Mouse (Mus musculus) testis, adult 2 months (tissue): ENCODE results near the gene Tubgcp3. TPM values are rescaled to one million over a fixed set of nuclear protein-coding genes. Genes with fewer than 3 reads are reported as not detected.
"Not testable (repeated sequence)": the region's sequence is repeated elsewhere in the genome, so short reads cannot be mapped to it uniquely, and the experiment has no call there.

Source experiments
- H3K27ac ChIP-seq: fragments of 200-500 bp; 2 replicates; pipeline ENCODE4 v1.5.1; 2012; ENCODE audit warnings: low read depth, low read length; ENCODE audit not compliant: control insufficient read depth, insufficient read depth
- H3K27me3 ChIP-seq: fragments of 200-500 bp; 2 replicates; pipeline ENCODE4 v1.6.1; 2012; ENCODE audit warnings: mild to moderate bottlenecking, low read length, moderate library complexity; ENCODE audit not compliant: control insufficient read depth, insufficient read depth
- H3K36me3 ChIP-seq: fragments of 200-500 bp; 2 replicates; pipeline ENCODE4 v1.6.1; 2012; ENCODE audit warnings: mild to moderate bottlenecking, low read length; ENCODE audit not compliant: control insufficient read depth, insufficient read depth
- H3K4me1 ChIP-seq: fragments of 200-500 bp; 2 replicates; pipeline ENCODE4 v1.6.1; 2012; ENCODE audit warnings: low read length; ENCODE audit not compliant: control insufficient read depth, insufficient read depth
- H3K4me3 ChIP-seq: fragments of 200-500 bp; 2 replicates; pipeline ENCODE4 v1.5.1; 2012; ENCODE audit warnings: low read depth, mild to moderate bottlenecking, low read length, moderate library complexity, mixed read lengths; ENCODE audit not compliant: control insufficient read depth
- CTCF ChIP-seq: fragments of 200-500 bp; IDR thresholded peaks from 2 replicates; pipeline ENCODE4 v1.5.1; 2012; ENCODE audit warnings: low read depth, mild to moderate bottlenecking, inconsistent platforms, low read length, moderate library complexity; ENCODE audit not compliant: control insufficient read depth, insufficient read depth, insufficient replicate concordance
- POLR2A ChIP-seq: fragments of 200-500 bp; IDR thresholded peaks from 2 replicates; pipeline ENCODE4 v1.6.1; 2012; ENCODE audit warnings: low read depth, mild to moderate bottlenecking, inconsistent platforms, low read length, moderate library complexity; ENCODE audit not compliant: control insufficient read depth
- polyA plus RNA-seq: library from polyadenylated mRNA; depleted of rRNA; stranded (reverse); fragments of >200 nt; gene quantifications from 2 replicates; pipeline ENCODE4 v1.2.3, GENCODE M21; 2012

Gene Tubgcp3
- polyA plus RNA-seq, 1 experiment, result 14.2 TPM

- no peak overlapping the region for H3K4me3 ChIP-seq
- TF ChIP-seq CTCF (no peak), POLR2A (no peak)
- H3K36me3 ChIP-seq, result no peaks in the 10 kb centered on the region
- no peak overlapping the region for H3K27ac ChIP-seq
- no peaks in the 10 kb centered on the region for H3K27me3 ChIP-seq
- no peaks in the 10 kb centered on the region for H3K4me1 ChIP-seq
Observed at GRCm38 (mm10) chr8:12613201-12613600, 58.8 kb downstream of the Tubgcp3 start.

GRCm38 (mm10) chr8:12609752-12610449, 62.1 kb downstream of the Tubgcp3 start:
- H3K27me3 ChIP-seq, result no peaks in the 10 kb centered on the region
- no peak overlapping the region for H3K27ac ChIP-seq
- H3K36me3 ChIP-seq, result no peaks in the 10 kb centered on the region
- H3K4me1 ChIP-seq, result no peaks in the 10 kb centered on the region
- TF ChIP-seq POLR2A (no peak), CTCF (no peak)
- no peak overlapping the region for H3K4me3 ChIP-seq

GRCm38 (mm10) chr8:12608810-12609209, 63.2 kb downstream of the Tubgcp3 start:
- TF ChIP-seq POLR2A, result no peak
- no peak for TF ChIP-seq CTCF
- Histone ChIP-seq H3K4me1 (no peaks in the 10 kb centered on the region), H3K4me3 (no peak overlapping the region), H3K36me3 (no peaks in the 10 kb centered on the region), H3K27me3 (no peaks in the 10 kb centered on the region), H3K27ac (no peak overlapping the region)

GRCm38 (mm10) chr8:12607223-12607622, 64.8 kb downstream of the Tubgcp3 start:
- Histone ChIP-seq H3K36me3 (no peaks in the 10 kb centered on the region), H3K4me1 (no peaks in the 10 kb centered on the region), H3K4me3 (no peak overlapping the region), H3K27ac (no peak overlapping the region), H3K27me3 (no peaks in the 10 kb centered on the region)
- TF ChIP-seq POLR2A (no peak), CTCF (peak; percentile 76; the same call in 1 of the 2 replicates)

- no peak overlapping the region for H3K27ac ChIP-seq
- H3K36me3 ChIP-seq, result no peaks in the 10 kb centered on the region
- no peaks in the 10 kb centered on the region for H3K27me3 ChIP-seq
- no peaks in the 10 kb centered on the region for H3K4me1 ChIP-seq
- no peak for TF ChIP-seq CTCF
- TF ChIP-seq POLR2A, result no peak
- H3K4me3 ChIP-seq, result no peak overlapping the region
Observed at GRCm38 (mm10) chr8:12583785-12584184, 88.3 kb downstream of the Tubgcp3 start.

- H3K4me1 ChIP-seq, H3K4me3 ChIP-seq, H3K36me3 ChIP-seq, H3K27ac ChIP-seq, H3K27me3 ChIP-seq: not testable (repeated sequence)
Observed at GRCm38 (mm10) chr8:12579339-12579999, 92.6 kb downstream of the Tubgcp3 start.

GRCm38 (mm10) chr8:12576739-12577138, 95.3 kb downstream of the Tubgcp3 start:
- Histone ChIP-seq H3K36me3 (no peaks in the 10 kb centered on the region), H3K4me3 (no peak overlapping the region), H3K27me3 (no peaks in the 10 kb centered on the region), H3K4me1 (no peaks in the 10 kb centered on the region), H3K27ac (no peak overlapping the region)
- no peak for TF ChIP-seq POLR2A
- TF ChIP-seq CTCF, result no peak
